Mouse (Mus musculus) limb, embryonic 11.5 days (tissue): ENCODE data around the gene Gm10447. TPM values are rescaled to one million over a fixed set of nuclear protein-coding genes. Genes with fewer than 3 reads are reported as not detected.
A peak's percentile ranks its signal among the peaks of the same experiment; 100 is the strongest.

Source experiments
- ATAC-seq: fragments of 200-750 bp; cut with Nextera tagmentation; 2 replicates; pipeline ENCODE4 v1.8.0; 2017; ENCODE audit warnings: low read depth; ENCODE audit not compliant: insufficient number of reproducible peaks, low FRiP score, low TSS enrichment
- DNase-seq: peaks from one replicate; pipeline ENCODE4 v3.0.0-alpha.2; 2015; ENCODE audit warnings: low spot score
- H3K27ac ChIP-seq: fragments of 300-500 bp; sonication (generic); replicated peaks from 2 replicates; pipeline ENCODE4 v1.5.1; 2014; ENCODE audit warnings: low read depth, mild to moderate bottlenecking, low read length
- H3K27me3 ChIP-seq: fragments of 300-500 bp; sonication (generic); 2 replicates; pipeline ENCODE4 v1.6.1; 2014; ENCODE audit warnings: mild to moderate bottlenecking, low read length, mixed read lengths; ENCODE audit not compliant: control insufficient read depth, insufficient read depth
- H3K36me3 ChIP-seq: fragments of 300-500 bp; sonication (generic); 2 replicates; pipeline ENCODE4 v1.6.1; 2014; ENCODE audit warnings: mild to moderate bottlenecking, low read length, moderate library complexity, mixed read lengths; ENCODE audit not compliant: control insufficient read depth, insufficient read depth
- H3K4me1 ChIP-seq: fragments of 300-500 bp; sonication (generic); 2 replicates; pipeline ENCODE4 v1.6.1; 2014; ENCODE audit warnings: low read length, mixed read lengths; ENCODE audit not compliant: control insufficient read depth, insufficient read depth
- H3K4me2 ChIP-seq: fragments of 300-500 bp; sonication (generic); 2 replicates; pipeline ENCODE4 v1.6.1; 2014; ENCODE audit warnings: low read depth, mild to moderate bottlenecking, moderate library complexity; ENCODE audit not compliant: severe bottlenecking
- H3K4me3 ChIP-seq: fragments of 300-500 bp; sonication (generic); 2 replicates; pipeline ENCODE4 v1.5.1; 2014; ENCODE audit warnings: low read depth, low read length
- H3K9ac ChIP-seq: fragments of 300-500 bp; sonication (generic); 2 replicates; pipeline ENCODE4 v1.6.1; 2014; ENCODE audit warnings: mild to moderate bottlenecking, low read length
- H3K9me3 ChIP-seq: fragments of 300-500 bp; sonication (generic); 2 replicates; pipeline ENCODE4 v1.6.1; 2016; ENCODE audit warnings: low read length; ENCODE audit not compliant: control insufficient read depth
- WGBS: fragments of 180-500 bp; shearing (Covaris S2); extraction: QIAGEN DNeasy Blood & Tissue Kit; methylation state at CpG from one replicate; pipeline ENCODE4 v1.1.7; 2014; 5-methylcytosine and 5-hydroxymethylcytosine counted together
- polyA plus RNA-seq: library from polyadenylated mRNA; unstranded; fragments of >200 nt; fragmentation: Nextera tagmentation; extraction: Ambion mirVana; gene quantifications from 2 replicates; pipeline ENCODE4 v1.2.1, GENCODE M21; 2014

Gm10447 gene
- polyA plus RNA-seq, 1 experiment from 2014 or later, result 0.08 TPM

DNA sequence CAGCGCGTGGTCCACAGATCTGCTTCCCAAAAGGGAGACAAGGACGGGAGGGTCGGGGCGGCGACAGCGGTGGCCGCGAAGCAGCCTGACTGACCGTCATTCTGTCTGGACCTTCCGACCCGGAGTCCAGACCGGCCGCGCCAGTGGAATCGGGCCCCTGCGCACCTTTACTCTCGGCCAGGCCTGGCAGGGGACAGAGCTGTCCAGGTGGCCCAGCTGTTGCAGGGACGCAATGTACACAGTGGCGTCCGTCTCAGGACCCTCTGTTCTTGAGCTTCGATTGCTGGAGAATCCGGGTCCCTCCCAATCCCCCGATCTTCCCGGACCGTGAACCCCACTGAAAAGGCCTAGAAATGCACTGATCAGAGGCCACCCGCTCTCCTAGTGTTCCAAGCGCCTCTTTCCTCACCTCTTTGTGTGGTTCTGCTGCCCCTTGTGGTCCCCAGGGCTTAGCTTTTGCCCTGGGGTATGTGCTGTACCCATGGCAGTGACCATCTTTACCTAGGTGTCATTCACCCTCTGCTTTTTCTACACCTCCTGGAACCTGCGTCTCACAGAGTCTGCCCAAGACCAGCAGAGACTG, 553 bp upstream of the Gm10447 start:
- 2% methylated on average over 29 of the region's 29 CpGs for WGBS
- Histone ChIP-seq H3K36me3 (no peaks in the 10 kb centered on the region), H3K9me3 (no peaks in the 10 kb centered on the region), H3K27ac (no peak overlapping the region), H3K27me3 (peaks cover 7% of the 10 kb centered on the region; the same call in 1 of the 2 replicates), H3K4me2 (peak overlapping the region; percentile 82), H3K4me1 (no peaks in the 10 kb centered on the region), H3K4me3 (peak overlapping the region; percentile 54), H3K9ac (peak overlapping the region; percentile 68)
- ATAC-seq, result peak; percentile 27; the same call in 1 of the 2 replicates
- DNase-seq, result peak; percentile 55

DNA sequence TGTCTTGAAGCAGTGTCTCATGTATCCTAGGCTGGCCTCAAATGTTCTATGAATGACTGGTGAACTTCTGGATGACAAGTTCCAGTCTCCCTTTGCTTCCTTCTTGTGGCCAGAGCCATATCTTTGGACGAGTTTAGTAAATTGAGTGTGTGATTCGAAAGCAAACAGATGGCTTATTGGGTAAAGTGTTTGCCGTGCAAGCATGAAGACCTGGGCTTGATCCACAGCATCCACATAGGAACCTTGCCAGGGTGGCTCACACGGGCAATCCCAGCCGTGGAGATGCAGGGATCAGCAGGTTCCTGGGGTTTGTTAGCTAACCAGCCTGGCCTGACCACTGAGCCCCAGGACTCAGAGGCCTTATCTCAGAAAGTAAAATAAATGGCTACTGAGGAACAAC, 3.9 kb downstream of the Gm10447 start:
- no peak overlapping the region for H3K27ac ChIP-seq
- H3K4me3 ChIP-seq, result no peak overlapping the region
- H3K4me2 ChIP-seq, result no peak overlapping the region
- H3K36me3 ChIP-seq, result no peaks in the 10 kb centered on the region
- no peak for ATAC-seq
- WGBS, result 77% methylated on average over 5 of the region's 5 CpGs
- H3K9ac ChIP-seq, result no peak overlapping the region
- H3K4me1 ChIP-seq, result 0 out of 2 replicates have a peak, but pooled peaks cover 2% of the 10 kb centered on the region
- H3K27me3 ChIP-seq, result peaks cover 2% of the 10 kb centered on the region; the same call in 1 of the 2 replicates
- no peaks in the 10 kb centered on the region for H3K9me3 ChIP-seq
- DNase-seq, result no peak

DNA sequence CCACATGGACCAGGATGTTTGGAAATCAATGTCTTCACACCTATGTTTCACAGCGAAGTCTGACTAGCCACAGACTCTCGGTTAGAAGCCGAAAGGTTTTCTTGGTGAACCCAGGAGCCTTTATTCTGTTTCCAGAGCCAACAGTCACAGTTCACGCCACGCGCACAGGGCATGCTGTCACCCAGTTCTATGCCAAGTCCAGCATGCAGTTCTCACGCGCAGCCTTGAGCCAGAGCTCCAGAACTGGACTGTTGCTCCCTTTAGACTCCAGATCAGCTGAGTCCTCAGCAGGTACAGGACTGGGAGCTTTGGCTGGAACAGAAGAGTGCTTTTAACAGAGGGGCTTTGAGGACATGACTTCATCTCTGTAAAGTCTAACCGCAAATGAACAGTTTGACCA, 4.5 kb downstream of the Gm10447 start:
- DNase-seq (no peak), ATAC-seq (no peak)
- no peak overlapping the region for H3K9ac ChIP-seq
- peaks cover under 1% of the 10 kb centered on the region; the same call in 1 of the 2 replicates for H3K27me3 ChIP-seq
- no peaks in the 10 kb centered on the region for H3K9me3 ChIP-seq
- H3K36me3 ChIP-seq, result no peaks in the 10 kb centered on the region
- WGBS, result 94% methylated on average over 9 of the region's 9 CpGs
- H3K4me2 ChIP-seq, result no peak overlapping the region
- H3K4me3 ChIP-seq, result no peak overlapping the region
- H3K27ac ChIP-seq, result no peak overlapping the region
- H3K4me1 ChIP-seq, result 0 out of 2 replicates have a peak, but pooled peaks cover 2% of the 10 kb centered on the region

DNA sequence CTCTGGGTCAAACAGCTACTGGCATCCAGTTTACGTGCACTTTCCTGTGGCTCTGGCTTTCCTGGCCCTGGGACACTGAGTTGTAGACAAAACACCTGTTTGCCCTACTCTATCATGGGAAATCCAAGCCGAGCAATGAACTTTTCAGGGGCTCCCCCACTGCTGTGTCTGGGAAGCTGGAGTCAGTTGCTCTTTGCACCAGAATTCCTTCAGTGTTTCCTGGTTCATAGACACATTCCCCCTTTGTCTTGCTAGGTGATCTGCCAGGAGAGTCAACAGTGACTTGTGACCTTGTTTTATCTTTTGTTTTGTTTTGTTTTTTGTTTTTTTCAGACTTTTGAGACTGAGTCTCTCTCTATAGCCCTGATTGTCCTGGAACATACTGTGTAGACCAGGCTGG, 5.5 kb downstream of the Gm10447 start:
- H3K4me1 ChIP-seq, result 0 out of 2 replicates have a peak, but pooled peaks cover 2% of the 10 kb centered on the region
- ATAC-seq (no peak), DNase-seq (no peak)
- no peaks in the 10 kb centered on the region for H3K27me3 ChIP-seq
- H3K4me2 ChIP-seq, result no peak overlapping the region
- WGBS, result 58% methylated on average over 2 of the region's 2 CpGs
- H3K27ac ChIP-seq, result no peak overlapping the region
- H3K36me3 ChIP-seq, result no peaks in the 10 kb centered on the region
- H3K4me3 ChIP-seq, result no peak overlapping the region
- H3K9me3 ChIP-seq, result no peaks in the 10 kb centered on the region
- no peak overlapping the region for H3K9ac ChIP-seq

DNA sequence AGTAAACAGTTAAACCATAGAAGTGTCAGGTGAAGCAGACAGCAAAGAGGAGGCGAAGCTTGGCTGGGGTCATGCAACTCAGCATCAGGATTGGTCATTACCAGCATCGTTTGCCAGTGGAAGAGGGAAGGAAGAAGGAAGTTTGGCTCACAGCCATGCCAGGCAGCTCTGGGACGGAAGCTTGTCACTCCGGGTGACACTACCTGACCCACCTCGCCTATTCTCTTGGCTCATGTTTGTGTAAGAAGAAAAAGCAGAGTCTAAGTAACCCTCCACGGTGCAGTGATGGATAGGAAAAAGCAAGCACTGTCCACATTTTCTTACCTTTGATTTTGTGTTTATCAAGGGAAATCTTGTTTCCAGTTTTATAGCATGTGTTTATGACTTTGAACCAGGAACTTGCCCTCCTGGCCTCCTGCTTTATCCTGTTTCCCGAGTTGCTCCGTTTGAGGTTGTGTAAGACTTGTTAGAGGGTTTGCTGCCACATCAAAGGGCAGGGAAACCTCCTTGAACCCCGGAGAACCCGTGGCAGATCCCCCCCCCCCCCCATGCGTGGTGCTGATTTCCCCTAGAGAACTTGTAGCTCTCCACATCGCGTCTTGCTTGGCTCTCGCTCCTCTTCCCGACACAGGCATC, 6.7 kb downstream of the Gm10447 start:
- Histone ChIP-seq H3K9ac (no peak overlapping the region), H3K4me2 (no peak overlapping the region), H3K4me1 (0 out of 2 replicates have a peak, but pooled peaks cover 2% of the 10 kb centered on the region), H3K36me3 (no peaks in the 10 kb centered on the region), H3K4me3 (no peak overlapping the region), H3K27me3 (no peaks in the 10 kb centered on the region), H3K27ac (no peak overlapping the region), H3K9me3 (no peaks in the 10 kb centered on the region)
- DNase-seq (no peak), ATAC-seq (no peak)
- WGBS, result 45% methylated on average over 15 of the region's 15 CpGs

DNA sequence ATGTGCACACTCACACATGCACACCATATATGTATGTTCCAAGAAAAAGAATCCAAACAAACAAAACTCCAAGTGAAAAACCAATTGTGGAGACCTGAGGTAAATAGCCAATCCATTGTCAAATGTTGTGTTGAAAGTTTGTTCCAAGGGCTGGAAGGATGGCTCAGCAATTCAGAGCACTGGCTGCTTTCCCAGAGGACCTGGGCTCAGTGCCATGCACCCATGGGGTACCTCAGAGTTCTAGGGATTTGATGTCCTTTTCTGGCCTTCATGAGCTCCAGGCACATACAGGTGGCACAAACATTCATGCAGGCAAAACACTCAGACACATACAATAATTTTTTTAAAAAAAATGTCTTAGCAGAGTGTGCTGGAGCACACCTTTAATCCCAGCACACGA, 8.4 kb downstream of the Gm10447 start:
- Histone ChIP-seq H3K27ac (no peak overlapping the region), H3K27me3 (no peaks in the 10 kb centered on the region), H3K36me3 (no peaks in the 10 kb centered on the region), H3K9ac (no peak overlapping the region), H3K4me3 (no peak overlapping the region), H3K9me3 (no peaks in the 10 kb centered on the region), H3K4me1 (0 out of 2 replicates have a peak, but pooled peaks cover 2% of the 10 kb centered on the region), H3K4me2 (no peak overlapping the region)
- ATAC-seq (no peak), DNase-seq (no peak)
- WGBS, result 90% methylated on average over 1 of the region's 1 CpGs

DNA sequence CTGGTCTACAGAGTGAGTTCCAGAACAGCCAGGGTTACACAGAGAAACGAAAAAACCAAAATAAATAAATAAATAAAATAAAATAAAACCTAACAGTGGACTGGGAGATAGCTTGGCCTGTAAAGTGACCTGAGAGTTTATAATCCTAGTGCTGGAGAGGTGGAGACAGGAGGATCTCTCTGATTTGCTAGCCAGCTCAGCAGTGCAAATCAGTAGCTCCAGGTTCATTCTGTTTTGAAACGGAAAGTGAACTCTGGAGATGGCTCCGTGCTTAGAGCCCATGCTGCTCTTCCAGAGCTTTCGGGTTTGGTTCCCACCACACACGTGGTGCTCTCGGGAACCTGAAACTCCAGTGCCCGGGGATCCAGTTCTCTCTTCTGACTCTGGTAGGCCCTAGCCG, 8.9 kb downstream of the Gm10447 start:
- no peak for DNase-seq
- no peaks in the 10 kb centered on the region for H3K36me3 ChIP-seq
- no peak overlapping the region for H3K9ac ChIP-seq
- ATAC-seq, result no peak
- no peak overlapping the region for H3K4me3 ChIP-seq
- no peak overlapping the region for H3K4me2 ChIP-seq
- no peaks in the 10 kb centered on the region for H3K9me3 ChIP-seq
- no peaks in the 10 kb centered on the region for H3K27me3 ChIP-seq
- 0 out of 2 replicates have a peak, but pooled peaks cover 2% of the 10 kb centered on the region for H3K4me1 ChIP-seq
- no peak overlapping the region for H3K27ac ChIP-seq
- WGBS, result 84% methylated on average over 8 of the region's 8 CpGs

DNA sequence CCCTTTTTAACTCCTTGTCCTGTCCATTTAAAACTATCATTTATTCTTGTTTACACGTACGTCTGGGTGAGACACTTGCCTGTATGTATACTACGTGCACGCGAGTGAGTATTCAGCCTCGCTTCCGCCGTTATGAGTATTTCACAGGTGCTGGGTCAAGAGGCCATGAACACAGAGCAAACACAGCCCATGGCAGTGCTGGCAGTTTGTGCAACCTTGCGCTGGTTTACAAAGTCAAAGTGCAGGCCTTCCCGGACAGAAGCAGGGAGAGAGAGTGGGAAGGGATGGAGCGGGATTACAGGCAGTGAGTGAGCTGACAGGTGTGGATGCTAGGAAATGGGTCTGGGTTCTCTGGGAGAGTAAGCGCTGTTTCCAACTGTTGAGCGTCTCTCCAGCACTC, 10.7 kb downstream of the Gm10447 start:
- H3K36me3 ChIP-seq, result no peaks in the 10 kb centered on the region
- WGBS, result 87% methylated on average over 13 of the region's 13 CpGs
- DNase-seq, result no peak

More for the DNA sequence above, 10.7 kb downstream of the Gm10447 start:
- Histone ChIP-seq H3K9me3 (no peaks in the 10 kb centered on the region), H3K27me3 (no peaks in the 10 kb centered on the region), H3K4me3 (no peak overlapping the region), H3K27ac (no peak overlapping the region), H3K9ac (no peak overlapping the region), H3K4me2 (no peak overlapping the region), H3K4me1 (0 out of 2 replicates have a peak, but pooled peaks cover 2% of the 10 kb centered on the region)
- no peak for ATAC-seq
